Mouse (Mus musculus) limb, embryonic 11.5 days (tissue): ENCODE data around the gene Spata17. TPM values are rescaled to one million over a fixed set of nuclear protein-coding genes. Genes with fewer than 3 reads are reported as not detected.
"Not testable (repeated sequence)": the region's sequence is repeated elsewhere in the genome, so short reads cannot be mapped to it uniquely, and the experiment has no call there.

Source experiments
- ATAC-seq: fragments of 200-750 bp; cut with Nextera tagmentation; 2 replicates; pipeline ENCODE4 v1.8.0; 2017; ENCODE audit warnings: low read depth; ENCODE audit not compliant: insufficient number of reproducible peaks, low FRiP score, low TSS enrichment
- DNase-seq: peaks from one replicate; pipeline ENCODE4 v3.0.0-alpha.2; 2015; ENCODE audit warnings: low spot score
- H3K27ac ChIP-seq: fragments of 300-500 bp; sonication (generic); replicated peaks from 2 replicates; pipeline ENCODE4 v1.5.1; 2014; ENCODE audit warnings: low read depth, mild to moderate bottlenecking, low read length
- H3K27me3 ChIP-seq: fragments of 300-500 bp; sonication (generic); 2 replicates; pipeline ENCODE4 v1.6.1; 2014; ENCODE audit warnings: mild to moderate bottlenecking, low read length, mixed read lengths; ENCODE audit not compliant: control insufficient read depth, insufficient read depth
- H3K36me3 ChIP-seq: fragments of 300-500 bp; sonication (generic); 2 replicates; pipeline ENCODE4 v1.6.1; 2014; ENCODE audit warnings: mild to moderate bottlenecking, low read length, moderate library complexity, mixed read lengths; ENCODE audit not compliant: control insufficient read depth, insufficient read depth
- H3K4me1 ChIP-seq: fragments of 300-500 bp; sonication (generic); 2 replicates; pipeline ENCODE4 v1.6.1; 2014; ENCODE audit warnings: low read length, mixed read lengths; ENCODE audit not compliant: control insufficient read depth, insufficient read depth
- H3K4me2 ChIP-seq: fragments of 300-500 bp; sonication (generic); 2 replicates; pipeline ENCODE4 v1.6.1; 2014; ENCODE audit warnings: low read depth, mild to moderate bottlenecking, moderate library complexity; ENCODE audit not compliant: severe bottlenecking
- H3K4me3 ChIP-seq: fragments of 300-500 bp; sonication (generic); 2 replicates; pipeline ENCODE4 v1.5.1; 2014; ENCODE audit warnings: low read depth, low read length
- H3K9ac ChIP-seq: fragments of 300-500 bp; sonication (generic); 2 replicates; pipeline ENCODE4 v1.6.1; 2014; ENCODE audit warnings: mild to moderate bottlenecking, low read length
- H3K9me3 ChIP-seq: fragments of 300-500 bp; sonication (generic); 2 replicates; pipeline ENCODE4 v1.6.1; 2016; ENCODE audit warnings: low read length; ENCODE audit not compliant: control insufficient read depth
- WGBS: fragments of 180-500 bp; shearing (Covaris S2); extraction: QIAGEN DNeasy Blood & Tissue Kit; methylation state at CpG from one replicate; pipeline ENCODE4 v1.1.7; 2014; 5-methylcytosine and 5-hydroxymethylcytosine counted together
- polyA plus RNA-seq: library from polyadenylated mRNA; unstranded; fragments of >200 nt; fragmentation: Nextera tagmentation; extraction: Ambion mirVana; gene quantifications from 2 replicates; pipeline ENCODE4 v1.2.1, GENCODE M21; 2014

The Spata17 gene
- polyA plus RNA-seq, 1 experiment from 2014 or later: 0.72 TPM

GRCm38 (mm10) chr1:187155658-187156057 lies 59.6 kb downstream of the Spata17 start:
- no peak for ATAC-seq
- Histone ChIP-seq H3K4me1 (peaks cover 6% of the 10 kb centered on the region; the same call in 1 of the 2 replicates), H3K4me3 (no peak overlapping the region)

GRCm38 (mm10) chr1:187153681-187154080 lies 61.6 kb downstream of the Spata17 start:
- Histone ChIP-seq H3K4me3 (no peak overlapping the region), H3K27me3 (no peaks in the 10 kb centered on the region), H3K36me3 (no peaks in the 10 kb centered on the region), H3K9ac (no peak overlapping the region), H3K4me2 (no peak overlapping the region), H3K9me3 (no peaks in the 10 kb centered on the region), H3K27ac (no peak overlapping the region), H3K4me1 (peaks cover 6% of the 10 kb centered on the region; the same call in 1 of the 2 replicates)
- WGBS: 43% methylated on average over 5 of the region's 5 CpGs
- ATAC-seq (no peak), DNase-seq (no peak)

More at GRCm38 (mm10) chr1:187155658-187156057, 59.6 kb downstream of the Spata17 start:
- no peaks in the 10 kb centered on the region for H3K36me3 ChIP-seq
- no peak overlapping the region for H3K4me2 ChIP-seq
- DNase-seq: no peak
- H3K27ac ChIP-seq: no peak overlapping the region
- no peak overlapping the region for H3K9ac ChIP-seq
- no peaks in the 10 kb centered on the region for H3K27me3 ChIP-seq
- H3K9me3 ChIP-seq: no peaks in the 10 kb centered on the region

GRCm38 (mm10) chr1:187152571-187152970 lies 62.7 kb downstream of the Spata17 start:
- ATAC-seq: no peak
- WGBS: 87% methylated on average over 2 of the region's 2 CpGs

GRCm38 (mm10) chr1:187142984-187143383 lies 72.3 kb downstream of the Spata17 start:
- no peaks in the 10 kb centered on the region for H3K4me1 ChIP-seq
- H3K36me3 ChIP-seq: no peaks in the 10 kb centered on the region
- H3K4me2 ChIP-seq: no peak overlapping the region
- no peak for ATAC-seq
- 86% methylated on average over 8 of the region's 8 CpGs for WGBS
- DNase-seq: no peak
- H3K4me3 ChIP-seq: no peak overlapping the region
- H3K9ac ChIP-seq: no peak overlapping the region
- no peak overlapping the region for H3K27ac ChIP-seq
- H3K27me3 ChIP-seq: no peaks in the 10 kb centered on the region
- no peaks in the 10 kb centered on the region for H3K9me3 ChIP-seq

More at GRCm38 (mm10) chr1:187152571-187152970, 62.7 kb downstream of the Spata17 start:
- Histone ChIP-seq H3K9ac (no peak overlapping the region), H3K27ac (no peak overlapping the region), H3K4me2 (no peak overlapping the region), H3K4me1 (peaks cover 6% of the 10 kb centered on the region; the same call in 1 of the 2 replicates), H3K9me3 (no peaks in the 10 kb centered on the region), H3K27me3 (no peaks in the 10 kb centered on the region), H3K36me3 (no peaks in the 10 kb centered on the region), H3K4me3 (no peak overlapping the region)
- no peak for DNase-seq

GRCm38 (mm10) chr1:187137426-187137825 lies 77.8 kb downstream of the Spata17 start:
- Histone ChIP-seq H3K27ac (no peak overlapping the region), H3K9me3 (no peaks in the 10 kb centered on the region), H3K4me3 (no peak overlapping the region), H3K27me3 (no peaks in the 10 kb centered on the region), H3K9ac (no peak overlapping the region), H3K4me1 (no peaks in the 10 kb centered on the region), H3K36me3 (no peaks in the 10 kb centered on the region), H3K4me2 (no peak overlapping the region)
- 42% methylated on average over 6 of the region's 6 CpGs for WGBS
- no peak for ATAC-seq
- DNase-seq: peak; percentile 58

- H3K4me2 ChIP-seq: no peak overlapping the region
- no peak overlapping the region for H3K27ac ChIP-seq
- H3K27me3 ChIP-seq: no peaks in the 10 kb centered on the region
- ATAC-seq (no peak), DNase-seq (no peak)
- no peaks in the 10 kb centered on the region for H3K4me1 ChIP-seq
- H3K9me3 ChIP-seq: no peaks in the 10 kb centered on the region
- no peaks in the 10 kb centered on the region for H3K36me3 ChIP-seq
- WGBS: 85% methylated on average over 6 of the region's 6 CpGs
- H3K4me3 ChIP-seq: no peak overlapping the region
- no peak overlapping the region for H3K9ac ChIP-seq
These were observed 79.4 kb downstream of the Spata17 start for GRCm38 (mm10) chr1:187135887-187136286.

GRCm38 (mm10) chr1:187133841-187134240 lies 81.4 kb downstream of the Spata17 start:
- Histone ChIP-seq H3K9ac (no peak overlapping the region), H3K4me3 (no peak overlapping the region), H3K9me3 (no peaks in the 10 kb centered on the region), H3K27ac (no peak overlapping the region), H3K27me3 (no peaks in the 10 kb centered on the region), H3K4me2 (no peak overlapping the region), H3K36me3 (no peaks in the 10 kb centered on the region), H3K4me1 (no peaks in the 10 kb centered on the region)
- DNase-seq (no peak), ATAC-seq (no peak)
- WGBS: 88% methylated on average over 6 of the region's 6 CpGs

GRCm38 (mm10) chr1:187132348-187132747 lies 82.9 kb downstream of the Spata17 start:
- H3K9ac ChIP-seq: no peak overlapping the region
- no peak overlapping the region for H3K4me2 ChIP-seq
- H3K4me3 ChIP-seq: no peak overlapping the region
- no peaks in the 10 kb centered on the region for H3K4me1 ChIP-seq
- WGBS: 94% methylated on average over 4 of the region's 4 CpGs
- ATAC-seq (no peak), DNase-seq (no peak)
- H3K27me3 ChIP-seq: no peaks in the 10 kb centered on the region
- H3K36me3 ChIP-seq: no peaks in the 10 kb centered on the region
- H3K27ac ChIP-seq: no peak overlapping the region
- H3K9me3 ChIP-seq: no peaks in the 10 kb centered on the region

GRCm38 (mm10) chr1:187127548-187127947 lies 87.7 kb downstream of the Spata17 start:
- not testable (repeated sequence) for DNase-seq, H3K9me3 ChIP-seq, H3K4me3 ChIP-seq, H3K27ac ChIP-seq, H3K4me1 ChIP-seq, H3K4me2 ChIP-seq, H3K27me3 ChIP-seq, H3K9ac ChIP-seq, ATAC-seq, H3K36me3 ChIP-seq
- WGBS: 85% methylated on average over 2 of the region's 2 CpGs
